Mouse (Mus musculus) embryonic facial prominence, embryonic 11.5 days (tissue): ENCODE results near the gene Mterf1b. TPM values are rescaled to one million over a fixed set of nuclear protein-coding genes. Genes with fewer than 3 reads are reported as not detected.
"Not testable (repeated sequence)": the region's sequence is repeated elsewhere in the genome, so short reads cannot be mapped to it uniquely, and the experiment has no call there.

Source experiments
- ATAC-seq: fragments of 200-750 bp; cut with Nextera tagmentation; replicated peaks from 2 replicates; pipeline ENCODE4 v1.8.0; 2017; ENCODE audit warnings: low read depth; ENCODE audit not compliant: insufficient number of reproducible peaks, low FRiP score, low TSS enrichment
- DNase-seq: peaks from one replicate; pipeline ENCODE4 v3.0.0-alpha.2; 2015; ENCODE audit warnings: low spot score
- H3K27ac ChIP-seq: fragments of 300-500 bp; sonication (generic); replicated peaks from 2 replicates; pipeline ENCODE4 v1.5.1; 2014; ENCODE audit warnings: mild to moderate bottlenecking, low read depth, low read length, control low read depth
- H3K27me3 ChIP-seq: fragments of 300-500 bp; sonication (generic); 2 replicates; pipeline ENCODE4 v1.6.1; 2014; ENCODE audit warnings: mild to moderate bottlenecking, low read length, moderate library complexity, mixed read lengths; ENCODE audit not compliant: control insufficient read depth, insufficient read depth
- H3K36me3 ChIP-seq: fragments of 300-500 bp; sonication (generic); replicated peaks from 2 replicates; pipeline ENCODE4 v1.6.1; 2014; ENCODE audit warnings: low read depth, mild to moderate bottlenecking, low read length, moderate library complexity, mixed read lengths; ENCODE audit not compliant: control insufficient read depth, insufficient read depth
- H3K4me1 ChIP-seq: fragments of 300-500 bp; sonication (generic); 2 replicates; pipeline ENCODE4 v1.6.1; 2014; ENCODE audit warnings: low read length, mixed read lengths; ENCODE audit not compliant: control insufficient read depth, insufficient read depth
- H3K4me2 ChIP-seq: fragments of 300-500 bp; sonication (generic); 2 replicates; pipeline ENCODE4 v1.6.1; 2014; ENCODE audit warnings: low read depth, mild to moderate bottlenecking, control low read depth, low read length, moderate library complexity
- H3K4me3 ChIP-seq: fragments of 300-500 bp; sonication (generic); 2 replicates; pipeline ENCODE4 v1.5.1; 2014; ENCODE audit warnings: low read depth, low read length, control low read depth
- H3K9ac ChIP-seq: fragments of 300-500 bp; sonication (generic); replicated peaks from 2 replicates; pipeline ENCODE4 v1.6.1; 2014; ENCODE audit warnings: mild to moderate bottlenecking, control low read depth, low read length
- H3K9me3 ChIP-seq: fragments of 300-500 bp; sonication (generic); replicated peaks from 2 replicates; pipeline ENCODE4 v1.6.1; 2016; ENCODE audit warnings: mild to moderate bottlenecking, low read length, inconsistent platforms, mixed read lengths; ENCODE audit not compliant: control insufficient read depth
- WGBS: fragments of 180-500 bp; shearing (Covaris S2); extraction: QIAGEN DNeasy Blood & Tissue Kit; methylation state at CpG from one replicate; pipeline ENCODE4 v1.1.7; 2014; 5-methylcytosine and 5-hydroxymethylcytosine counted together
- polyA plus RNA-seq: library from polyadenylated mRNA; unstranded; fragments of >200 nt; fragmentation: Nextera tagmentation; extraction: Ambion mirVana; gene quantifications from 2 replicates; pipeline ENCODE4 v1.2.1, GENCODE M21; 2014

Mterf1b gene
- polyA plus RNA-seq, 1 experiment from 2014 or later = 4.6 TPM

DNA sequence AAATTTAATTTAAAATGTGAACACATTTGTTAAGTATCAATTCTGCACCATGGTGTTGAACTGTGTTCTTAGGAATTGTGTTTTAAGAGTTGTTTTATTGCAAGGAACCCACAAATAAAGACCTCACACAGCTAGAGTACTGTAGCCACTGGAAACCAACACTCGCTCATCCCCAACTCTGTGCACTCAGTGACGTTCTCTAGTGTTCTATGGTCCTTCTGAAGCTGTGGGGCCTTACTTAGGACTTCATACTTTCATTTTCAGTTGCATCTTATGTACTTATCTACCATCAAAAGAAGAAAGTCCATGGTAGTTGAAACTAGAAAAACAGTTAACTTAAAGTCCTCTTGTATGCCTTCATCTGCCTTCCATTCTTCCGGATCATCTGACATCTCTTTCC is 17.9 kb downstream of the Mterf1b start:
- H3K36me3 ChIP-seq, H3K27me3 ChIP-seq, H3K4me1 ChIP-seq, H3K4me2 ChIP-seq, ATAC-seq, H3K9ac ChIP-seq, DNase-seq, H3K4me3 ChIP-seq, H3K27ac ChIP-seq, H3K9me3 ChIP-seq: not testable (repeated sequence)
- whole genome bisulfite sequencing = 66% methylated on average over 3 of the region's 3 CpGs

DNA sequence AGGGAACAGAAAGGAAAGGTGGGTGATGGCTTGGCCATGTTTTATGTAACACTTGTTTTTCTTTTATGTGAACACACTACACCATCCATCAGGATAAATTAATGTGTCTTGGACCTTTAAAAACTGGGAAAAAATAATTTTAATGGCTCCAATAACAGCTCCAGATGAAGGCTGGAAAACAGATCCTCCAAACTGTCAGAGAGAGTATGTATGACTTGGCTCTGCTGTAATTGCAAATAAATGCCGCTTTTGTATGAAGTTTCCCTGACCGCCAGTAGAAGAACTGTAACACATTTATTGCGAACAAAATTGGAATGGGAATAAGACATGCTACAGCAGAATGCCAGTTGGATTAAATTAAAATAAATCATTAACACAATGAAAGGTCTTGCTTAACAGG is 29.1 kb downstream of the Mterf1b start:
- whole genome bisulfite sequencing = 75% methylated on average over 3 of the region's 3 CpGs
- H3K36me3 ChIP-seq = no peaks in the 10 kb centered on the region
- H3K9me3 ChIP-seq = no peaks in the 10 kb centered on the region
- H3K9ac ChIP-seq = no peak overlapping the region
- no peaks in the 10 kb centered on the region for H3K27me3 ChIP-seq
- no peaks in the 10 kb centered on the region for H3K4me1 ChIP-seq
- ATAC-seq (no peak), DNase-seq (no peak)
- H3K4me3 ChIP-seq = no peak overlapping the region
- H3K27ac ChIP-seq = no peak overlapping the region
- H3K4me2 ChIP-seq = no peak overlapping the region

DNA sequence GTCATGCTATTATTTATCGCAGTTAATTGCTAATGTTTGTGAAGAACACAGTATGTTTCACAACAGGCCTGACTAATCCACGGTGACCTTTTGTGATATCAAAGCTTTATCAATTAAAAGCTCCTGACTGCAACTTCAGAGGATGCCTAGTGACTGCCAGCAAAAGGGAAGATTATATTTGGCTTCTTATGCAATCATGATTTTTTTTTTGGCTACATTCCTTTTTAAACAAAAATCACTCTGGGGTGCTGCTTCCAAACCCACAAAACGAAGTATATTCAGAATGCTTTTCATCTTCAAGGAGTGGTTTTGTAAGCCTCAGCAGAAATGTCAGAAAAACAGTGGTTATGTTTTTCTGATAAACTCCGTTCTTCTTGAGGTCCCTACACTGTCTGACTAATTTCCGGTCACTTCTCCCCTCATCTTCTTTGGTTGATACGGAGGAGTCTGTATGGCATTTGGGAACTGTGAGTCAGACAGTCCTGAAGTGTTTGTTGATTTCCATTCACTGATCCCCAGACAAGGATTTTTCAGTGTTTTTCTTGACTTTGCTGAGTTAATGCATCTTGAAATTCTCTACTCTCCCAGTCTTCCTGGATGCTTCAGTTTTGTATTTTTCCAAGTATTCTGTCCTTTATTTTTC is 29.9 kb downstream of the Mterf1b start:
- H3K27ac ChIP-seq = no peak overlapping the region
- no peaks in the 10 kb centered on the region for H3K36me3 ChIP-seq
- H3K4me2 ChIP-seq = no peak overlapping the region
- H3K9ac ChIP-seq = no peak overlapping the region
- no peak for ATAC-seq
- DNase-seq = no peak
- H3K27me3 ChIP-seq = no peaks in the 10 kb centered on the region
- H3K4me3 ChIP-seq = no peak overlapping the region
- 84% methylated on average over 6 of the region's 6 CpGs for WGBS
- H3K9me3 ChIP-seq = no peaks in the 10 kb centered on the region
- H3K4me1 ChIP-seq = no peaks in the 10 kb centered on the region

DNA sequence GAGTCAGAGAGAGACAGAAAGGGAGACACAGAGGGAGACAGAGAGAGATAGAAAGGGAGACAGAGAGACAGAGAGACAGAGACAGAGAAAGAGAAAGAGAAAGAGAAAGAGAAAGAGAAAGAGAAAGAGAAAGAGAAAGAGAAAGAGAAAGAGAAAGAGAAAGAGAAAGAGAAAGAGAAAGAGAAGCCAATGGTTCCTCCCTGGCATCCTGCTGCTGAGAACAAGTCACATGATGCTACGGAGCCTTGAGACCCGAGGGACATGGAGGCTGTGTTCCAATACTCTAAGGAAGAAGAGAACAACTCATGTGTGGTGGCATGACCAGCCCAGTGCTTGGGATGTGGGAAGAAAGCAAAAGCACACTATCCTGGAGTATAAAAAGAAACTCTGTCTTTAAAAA is 40.0 kb downstream of the Mterf1b start:
- Histone ChIP-seq H3K36me3 (no peaks in the 10 kb centered on the region), H3K9me3 (no peaks in the 10 kb centered on the region), H3K27ac (no peak overlapping the region), H3K27me3 (no peaks in the 10 kb centered on the region), H3K9ac (no peak overlapping the region), H3K4me3 (no peak overlapping the region), H3K4me2 (no peak overlapping the region), H3K4me1 (no peaks in the 10 kb centered on the region)
- no peak for DNase-seq
- 71% methylated on average over 2 of the region's 2 CpGs for WGBS
- ATAC-seq = no peak

DNA sequence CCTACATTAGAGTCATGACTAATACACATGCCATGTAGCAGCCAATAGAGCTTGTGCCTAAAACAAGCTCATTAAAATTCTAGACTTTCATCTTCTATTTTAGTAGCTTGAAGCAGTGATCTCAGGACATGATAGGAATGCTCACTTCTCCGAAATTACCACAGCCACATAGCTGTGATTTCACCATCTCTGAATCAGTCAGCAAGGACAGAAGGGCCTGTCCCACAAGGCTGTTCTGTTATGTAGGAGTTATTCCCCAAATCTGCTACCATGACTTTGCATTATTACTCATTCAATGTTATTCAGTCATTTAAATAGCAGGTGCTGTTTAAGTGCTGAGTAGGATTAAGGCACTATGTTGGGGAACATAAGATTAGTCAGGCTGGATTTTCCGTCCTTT is 42.3 kb downstream of the Mterf1b start:
- Histone ChIP-seq H3K27ac (no peak overlapping the region), H3K36me3 (no peaks in the 10 kb centered on the region), H3K27me3 (no peaks in the 10 kb centered on the region), H3K4me2 (no peak overlapping the region), H3K9me3 (no peaks in the 10 kb centered on the region), H3K9ac (no peak overlapping the region), H3K4me3 (no peak overlapping the region), H3K4me1 (no peaks in the 10 kb centered on the region)
- no peak for ATAC-seq
- DNase-seq = no peak
- 82% methylated on average over 2 of the region's 2 CpGs for WGBS

DNA sequence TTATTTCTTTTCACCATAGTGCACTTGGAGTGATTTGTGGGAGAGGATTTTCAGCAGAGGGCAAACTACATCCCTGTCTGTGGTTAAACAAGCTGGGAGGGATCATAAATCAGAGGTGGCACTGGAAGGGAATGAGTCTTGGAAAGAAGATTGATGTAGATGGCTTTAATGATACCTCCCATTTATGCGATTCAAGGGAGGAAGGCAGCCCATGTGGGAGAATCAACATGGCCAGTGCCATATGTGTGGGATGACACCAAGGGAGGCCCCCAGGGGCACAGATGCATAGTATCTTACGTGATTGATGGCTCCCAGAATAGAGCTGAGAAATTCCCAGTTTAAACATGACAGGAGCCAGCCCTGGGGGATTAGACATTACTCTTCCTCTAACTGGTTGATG is 48.0 kb downstream of the Mterf1b start:
- 69% methylated on average over 2 of the region's 2 CpGs for WGBS
- no peak overlapping the region for H3K9ac ChIP-seq
- no peaks in the 10 kb centered on the region for H3K27me3 ChIP-seq
- no peak for ATAC-seq
- H3K4me1 ChIP-seq = no peaks in the 10 kb centered on the region
- H3K27ac ChIP-seq = no peak overlapping the region
- H3K4me2 ChIP-seq = no peak overlapping the region
- DNase-seq = no peak
- no peaks in the 10 kb centered on the region for H3K36me3 ChIP-seq
- no peaks in the 10 kb centered on the region for H3K9me3 ChIP-seq
- H3K4me3 ChIP-seq = no peak overlapping the region

DNA sequence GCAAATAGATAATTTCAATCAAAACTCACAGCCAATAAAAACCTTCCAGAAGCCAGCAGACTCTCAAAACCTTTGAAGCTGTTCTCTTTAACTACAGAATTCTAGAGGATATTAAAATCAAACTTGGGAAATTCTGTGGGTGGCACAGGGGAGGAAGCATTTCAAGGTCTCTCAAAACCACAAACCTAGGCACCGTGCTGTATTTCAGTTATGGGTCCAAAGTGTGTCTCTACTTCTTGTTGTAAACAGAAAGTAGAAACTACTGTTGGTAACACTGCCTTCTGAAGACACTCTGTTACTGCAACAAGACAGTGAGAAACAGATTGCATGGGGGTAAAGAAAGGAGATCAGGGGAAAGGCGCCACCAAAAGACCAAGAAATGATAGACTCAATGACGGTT is 52.8 kb downstream of the Mterf1b start:
- 83% methylated on average over 3 of the region's 3 CpGs for WGBS

DNA sequence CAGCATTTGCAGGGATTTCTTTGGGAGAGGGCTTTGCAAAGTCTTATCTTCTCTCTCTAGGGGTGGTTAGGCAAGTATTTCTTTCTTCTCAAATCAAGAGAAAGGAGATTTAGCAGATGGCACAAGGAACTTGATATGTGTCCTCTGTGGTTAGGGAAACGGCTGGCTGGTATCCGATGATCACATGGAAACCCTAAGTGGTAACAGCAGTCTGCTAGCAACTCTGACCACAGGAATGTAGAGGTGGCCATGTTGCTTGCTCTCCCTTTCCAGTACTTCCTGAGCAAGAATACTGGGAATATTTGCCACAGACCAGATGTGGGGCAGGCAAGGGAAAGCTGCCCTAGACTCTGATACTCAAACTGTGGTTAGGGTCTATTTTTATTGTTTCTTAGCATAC is 53.9 kb downstream of the Mterf1b start:
- Histone ChIP-seq H3K4me2 (no peak overlapping the region), H3K4me1 (no peaks in the 10 kb centered on the region), H3K9me3 (no peaks in the 10 kb centered on the region), H3K27me3 (no peaks in the 10 kb centered on the region), H3K27ac (no peak overlapping the region), H3K36me3 (no peaks in the 10 kb centered on the region), H3K4me3 (no peak overlapping the region), H3K9ac (no peak overlapping the region)
- 22% methylated on average over 2 of the region's 2 CpGs for WGBS
- 0 out of 2 replicates have a peak, but pooled peaks have one; percentile 39 for ATAC-seq
- peak; percentile 71 for DNase-seq

More for the DNA sequence above, 52.8 kb downstream of the Mterf1b start:
- H3K9me3 ChIP-seq = no peaks in the 10 kb centered on the region
- no peaks in the 10 kb centered on the region for H3K36me3 ChIP-seq
- H3K4me3 ChIP-seq = no peak overlapping the region
- H3K27ac ChIP-seq = no peak overlapping the region
- no peak overlapping the region for H3K4me2 ChIP-seq
- H3K27me3 ChIP-seq = no peaks in the 10 kb centered on the region
- no peak for DNase-seq
- no peak for ATAC-seq
- H3K4me1 ChIP-seq = no peaks in the 10 kb centered on the region
- no peak overlapping the region for H3K9ac ChIP-seq
